Mouse (Mus musculus) midbrain, embryonic 15.5 days (tissue): ENCODE data around the gene Fcer1a. TPM values are rescaled to one million over a fixed set of nuclear protein-coding genes. Genes with fewer than 3 reads are reported as not detected.

Source experiments
- polyA plus RNA-seq: library from polyadenylated mRNA; unstranded; fragments of >200 nt; fragmentation: Nextera tagmentation; extraction: Ambion mirVana; gene quantifications from 2 replicates; pipeline ENCODE4 v1.2.1, GENCODE M21; 2015

The Fcer1a gene
- polyA plus RNA-seq, 1 experiment from 2014 or later, result not detected

Other genes with a start within 250 kb of the Fcer1a start
- not detected in 2 replicates for gene Olfr1408, start 89.8 kb downstream of the Fcer1a start, polyA plus RNA-seq
- not detected in 2 replicates for gene Olfr1406, start 36.6 kb downstream of the Fcer1a start, polyA plus RNA-seq
- gene Olfr218, start 29.4 kb downstream of the Fcer1a start, polyA plus RNA-seq, result not detected in 2 replicates
- gene Olfr1404, start 14.8 kb downstream of the Fcer1a start, polyA plus RNA-seq, result not detected in 2 replicates
- gene Olfr418, start 38.8 kb upstream of the Fcer1a start, polyA plus RNA-seq, result not detected in 2 replicates
- not detected in 2 replicates for gene Mptx2, start 50.6 kb upstream of the Fcer1a start, polyA plus RNA-seq
- gene Ackr1, start 106.5 kb upstream of the Fcer1a start, polyA plus RNA-seq, result 20.2 and 22.4 TPM in 2 replicates
- 1.5 TPM in 2 replicates for gene Aim2, start 123.7 kb upstream of the Fcer1a start, polyA plus RNA-seq
- 76.6 and 83.1 TPM in 2 replicates for gene Cadm3, start 140.5 kb upstream of the Fcer1a start, polyA plus RNA-seq